Mouse (Mus musculus) layer of hippocampus, adult 9-11 months (tissue): ENCODE results near the gene Gucy2g.
"Not testable (repeated sequence)": the region's sequence is repeated elsewhere in the genome, so short reads cannot be mapped to it uniquely, and the experiment has no call there.

Experiments
- DNase-seq: peaks from one replicate; pipeline ENCODE4 v3.0.0; 2022

Gene Gucy2g

GRCm38 (mm10) chr19:55206482-55207138 lies 34.4 kb downstream of the Gucy2g start:
- peak; percentile 38 for DNase-seq

GRCm38 (mm10) chr19:55198303-55198702 lies 42.7 kb downstream of the Gucy2g start:
- DNase-seq, result peak; percentile 42

GRCm38 (mm10) chr19:55195574-55195973 lies 45.5 kb downstream of the Gucy2g start:
- DNase-seq, result no peak

GRCm38 (mm10) chr19:55194520-55195170 lies 46.4 kb downstream of the Gucy2g start:
- no peak for DNase-seq

- DNase-seq, result no peak
Observed at GRCm38 (mm10) chr19:55193717-55194394, 47.2 kb downstream of the Gucy2g start.

- no peak for DNase-seq
Observed at GRCm38 (mm10) chr19:55192254-55192945, 48.6 kb downstream of the Gucy2g start.

- DNase-seq, result no peak
Observed at GRCm38 (mm10) chr19:55191596-55191995, 49.4 kb downstream of the Gucy2g start.

- no peak for DNase-seq
Observed at GRCm38 (mm10) chr19:55190065-55190464, 51.0 kb downstream of the Gucy2g start.

- DNase-seq, result peak; percentile 22
Observed at GRCm38 (mm10) chr19:55185651-55186050, 55.4 kb downstream of the Gucy2g start.

GRCm38 (mm10) chr19:55185074-55185473 lies 56.0 kb downstream of the Gucy2g start:
- DNase-seq, result no peak

- DNase-seq, result peak; percentile 23
Observed at GRCm38 (mm10) chr19:55184442-55184841, 56.6 kb downstream of the Gucy2g start.

- no peak for DNase-seq
Observed at GRCm38 (mm10) chr19:55180433-55180832, 60.6 kb downstream of the Gucy2g start, which contains the start of gene Tectb. TSS of gene Tectb (plus strand) at chr19:55180733.

- peak; percentile 20 for DNase-seq
Observed at GRCm38 (mm10) chr19:55177143-55177542, 63.9 kb downstream of the Gucy2g start.

GRCm38 (mm10) chr19:55171585-55171984 lies 69.5 kb downstream of the Gucy2g start:
- DNase-seq, result no peak

GRCm38 (mm10) chr19:55170399-55170798 lies 70.6 kb downstream of the Gucy2g start:
- no peak for DNase-seq

- not testable (repeated sequence) for DNase-seq
Observed at GRCm38 (mm10) chr19:55169236-55169729, 71.8 kb downstream of the Gucy2g start.

- DNase-seq, result no peak
Observed at GRCm38 (mm10) chr19:55168360-55168759, 72.7 kb downstream of the Gucy2g start.

- no peak for DNase-seq
Observed at GRCm38 (mm10) chr19:55167741-55168140, 73.3 kb downstream of the Gucy2g start.

GRCm38 (mm10) chr19:55166741-55167140 lies 74.3 kb downstream of the Gucy2g start:
- no peak for DNase-seq

GRCm38 (mm10) chr19:55165954-55166353 lies 75.1 kb downstream of the Gucy2g start:
- DNase-seq, result no peak

GRCm38 (mm10) chr19:55165183-55165865 lies 75.7 kb downstream of the Gucy2g start:
- no peak for DNase-seq

GRCm38 (mm10) chr19:55164162-55164561 lies 76.9 kb downstream of the Gucy2g start:
- no peak for DNase-seq
